In genomic region chr10:80987709-80988441, GRCm38 (mm10) we compare ENCODE assay signal across 8 mouse cellular contexts. TPM values are rescaled to one million over a fixed set of nuclear protein-coding genes. Genes with fewer than 3 reads are reported as not detected.
DNase-seq lines count a peak whose midpoint lies in the region; ATAC-seq and TF ChIP-seq lines count a peak whose summit lies in the region.

No protein-coding gene starts in this region.

- H3K27me3 ChIP-seq in G1E (ENCODE audit: insufficient read depth, low read length) = peaks cover 55% of the 10 kb centered on the region
- H3K27me3 ChIP-seq in forebrain, embryonic 11.5 days (ENCODE audit: control insufficient read depth, insufficient read depth, low read length) = peaks cover 25% of the 10 kb centered on the region

- peaks cover 7% of the 10 kb centered on the region; the same call in 1 of the 2 replicates for H3K4me1 ChIP-seq in G1E (ENCODE audit: insufficient read depth, low read depth, low read length)
- H3K4me1 ChIP-seq in forebrain, embryonic 11.5 days (replicated peaks; ENCODE audit: control insufficient read depth, insufficient read depth, low read length) = peaks cover 4% of the 10 kb centered on the region; the same call in 1 of the 2 replicates

- no peak overlapping the region for H3K4me2 ChIP-seq in forebrain, embryonic 11.5 days (ENCODE audit: low read depth, low read length, severe bottlenecking)

- no peak overlapping the region for H3K4me3 ChIP-seq in G1E (ENCODE audit: low read depth, low read length)
- no peak overlapping the region for H3K4me3 ChIP-seq in forebrain, embryonic 11.5 days (ENCODE audit: low read depth, low read length)

- H3K27ac ChIP-seq in forebrain, embryonic 11.5 days (ENCODE audit: low read depth, low read length) = no peak overlapping the region

- H3K9ac ChIP-seq in forebrain, embryonic 11.5 days (ENCODE audit: low read length) = no peak overlapping the region; the same call in 1 of the 2 replicates

- H3K36me3 ChIP-seq in G1E (replicated peaks) = no peaks in the 10 kb centered on the region
- no peaks in the 10 kb centered on the region for H3K36me3 ChIP-seq in forebrain, embryonic 11.5 days (ENCODE audit: control insufficient read depth, insufficient read depth, low read length)

- 14% methylated on average over 10 of the region's 10 CpGs for WGBS in forebrain, embryonic 11.5 days

- intact Hi-C loops in heart, postnatal 14 days (cut with DNase I) = loop anchor here (1.0 kb wide), 1 partner anchor 60 kb away; no protein-coding TSS in a partner anchor

- DNase-seq in G1E (ENCODE audit: low spot score) = peak; percentile 90
- peak; percentile 70 for DNase-seq in c-Kit-positive CD71-positive TER-119-positive erythroid progenitor cells, embryonic 14.5 days (ENCODE audit: low spot score)
- DNase-seq in forebrain, embryonic 11.5 days (ENCODE audit: low spot score) = peak; percentile 93
- DNase-seq in heart, postnatal 14 days = peak; percentile 92 to 93
- DNase-seq in kidney, postnatal 36 days = peak; percentile 88 to 92
- peak; percentile 91 for DNase-seq in lung, postnatal 14 days
- peak; percentile 82 for DNase-seq in ovary, postnatal 14 days (ENCODE audit: low spot score)
- DNase-seq in thymus, postnatal 36 days = peak; percentile 70 to 74

- H3K9me3 ChIP-seq in G1E (replicated peaks) = no peaks in the 10 kb centered on the region
- H3K9me3 ChIP-seq in forebrain, embryonic 11.5 days (ENCODE audit: control insufficient read depth, low read length) = no peaks in the 10 kb centered on the region

- TF ChIP-seq CTCF in G1E (IDR thresholded peaks at IDR 0.05; ENCODE audit: low read depth, low read length) = peak; percentile 81

- ATAC-seq in G1E (ENCODE audit: extremely low read depth, insufficient number of reproducible peaks, low FRiP score, poor library complexity, severe bottlenecking) = peak; percentile 49; the same call in 1 of the 2 replicates
- peak; percentile 77 for ATAC-seq in forebrain, embryonic 11.5 days (replicated peaks; ENCODE audit: low FRiP score)

RNA-seq across cellular contexts. Expression of gene Gng7, which starts 26.9 kb away (rescaled TPM):
- 0.90 and 1.7 TPM in 2 replicates for total RNA-seq in G1E (2014; fragmentation: Nextera tagmentation)
- total RNA-seq in G1E (2017) = 0.33 and 0.58 TPM in 2 replicates
- polyA plus RNA-seq in G1E (2012) = 0.65 and 0.87 TPM in 2 replicates
- 8.0 and 9.2 TPM in 2 replicates for polyA plus RNA-seq in forebrain, embryonic 11.5 days (2014; fragmentation: Nextera tagmentation; extraction: Ambion mirVana)
- under 1 TPM; 0.27 to 0.31 TPM for total RNA-seq in heart, postnatal 14 days (2021)

RNA-seq across cellular contexts. Expression of gene Diras1, which starts 37.6 kb away (rescaled TPM):
- not detected in 2 replicates for total RNA-seq in G1E (2014; fragmentation: Nextera tagmentation)
- 0.44 TPM in 1 of 2 replicates, not detected in the other for total RNA-seq in G1E (2017)
- 0.02 TPM in 1 of 2 replicates, not detected in the other for polyA plus RNA-seq in G1E (2012)
- polyA plus RNA-seq in forebrain, embryonic 11.5 days (2014; fragmentation: Nextera tagmentation; extraction: Ambion mirVana) = 1.5 and 2.2 TPM in 2 replicates
- under 1 TPM in 1 of 2 experiments, not detected in 1; 0.10 TPM for total RNA-seq in heart, postnatal 14 days (2021)

RNA-seq across cellular contexts. Expression of gene Slc39a3, which starts 49.4 kb away (rescaled TPM):
- 2.8 and 3.4 TPM in 2 replicates for total RNA-seq in G1E (2014; fragmentation: Nextera tagmentation)
- 7.4 and 9.9 TPM in 2 replicates for total RNA-seq in G1E (2017)
- 8.2 and 9.6 TPM in 2 replicates for polyA plus RNA-seq in G1E (2012)
- polyA plus RNA-seq in forebrain, embryonic 11.5 days (2014; fragmentation: Nextera tagmentation; extraction: Ambion mirVana) = 19.4 and 21.6 TPM in 2 replicates
- total RNA-seq in heart, postnatal 14 days (2021) = 10 to 100 TPM; 13.6 to 14.8 TPM

RNA-seq across cellular contexts. Expression of gene Gadd45b, which starts 58.0 kb away (rescaled TPM):
- total RNA-seq in G1E (2014; fragmentation: Nextera tagmentation) = 2.1 and 5.7 TPM in 2 replicates
- total RNA-seq in G1E (2017) = 1.1 and 1.9 TPM in 2 replicates
- 2.8 and 3.7 TPM in 2 replicates for polyA plus RNA-seq in G1E (2012)
- 10.7 and 13.0 TPM in 2 replicates for polyA plus RNA-seq in forebrain, embryonic 11.5 days (2014; fragmentation: Nextera tagmentation; extraction: Ambion mirVana)
- 10 to 100 TPM; 13.6 to 17.2 TPM for total RNA-seq in heart, postnatal 14 days (2021)
